Mouse (Mus musculus) thymus, postnatal 25 days (tissue): ENCODE data around the gene Slc38a1.

Experiments
- DNase-seq: peaks from one replicate; pipeline ENCODE4 v3.0.0; 2022

Gene Slc38a1

GRCm38 (mm10) chr15:96551569-96552380 is 90.9 kb downstream of the Slc38a1 start:
- DNase-seq: peak; percentile 59

- DNase-seq: no peak
Observed at GRCm38 (mm10) chr15:96551107-96551506, 91.6 kb downstream of the Slc38a1 start.

- DNase-seq: no peak
Observed at GRCm38 (mm10) chr15:96548363-96548762, 94.3 kb downstream of the Slc38a1 start.

- DNase-seq: no peak
Observed at GRCm38 (mm10) chr15:96547256-96548195, 95.2 kb downstream of the Slc38a1 start.

GRCm38 (mm10) chr15:96543181-96543828 is 99.4 kb downstream of the Slc38a1 start:
- peak; percentile 72 for DNase-seq

GRCm38 (mm10) chr15:96542135-96542534 is 100.6 kb downstream of the Slc38a1 start:
- no peak for DNase-seq

- DNase-seq: no peak
Observed at GRCm38 (mm10) chr15:96537272-96537671, 105.4 kb downstream of the Slc38a1 start.

GRCm38 (mm10) chr15:96536412-96536811 is 106.3 kb downstream of the Slc38a1 start:
- no peak for DNase-seq

- peak; percentile 72 for DNase-seq
Observed at GRCm38 (mm10) chr15:96527686-96528085, 115.0 kb downstream of the Slc38a1 start.

GRCm38 (mm10) chr15:96524239-96524738 is 118.4 kb downstream of the Slc38a1 start:
- no peak for DNase-seq
